Mouse (Mus musculus): ENCODE measurements around the gene Slc16a1. TPM values are rescaled to one million over a fixed set of nuclear protein-coding genes. Genes with fewer than 3 reads are reported as not detected.
"Not testable (repeated sequence)": the region's sequence is repeated elsewhere in the genome, so short reads cannot be mapped to it uniquely, and the experiment has no call there.

Gene Slc16a1
- polyA plus RNA-seq, 1 experiment: 24.6 TPM

DNA sequence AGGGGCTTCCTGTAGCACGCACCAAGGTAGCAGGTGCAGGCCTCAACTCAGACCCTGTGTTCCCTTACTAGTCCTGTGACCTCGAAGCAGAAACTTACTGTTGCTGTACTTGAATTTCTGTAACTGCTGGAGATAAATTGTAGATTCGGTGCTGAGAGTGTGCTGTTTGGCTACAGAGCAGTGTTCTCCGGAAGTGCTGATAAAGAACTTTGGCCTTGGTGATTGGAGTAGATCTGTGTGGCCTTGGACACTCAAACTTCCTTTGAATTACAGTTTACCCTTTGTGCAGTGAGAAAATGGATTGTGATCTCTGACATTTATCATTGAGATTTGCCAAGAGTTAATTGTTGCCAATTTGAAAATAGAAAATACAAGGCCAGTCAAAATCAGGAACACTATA, 16.5 kb downstream of the Slc16a1 start:
- H3K4me1 ChIP-seq (ENCODE audit: control insufficient read depth, insufficient read depth, low read length): no peaks in the 10 kb centered on the region
- no peak overlapping the region for H3K4me3 ChIP-seq (ENCODE audit: insufficient read depth, low read length)
- TF ChIP-seq POLR2A (IDR thresholded peaks at IDR 0.05; ENCODE audit: extremely low read depth, insufficient read depth, low read length) (no peak), CTCF (IDR thresholded peaks at IDR 0.05; ENCODE audit: extremely low read depth, insufficient read depth, low read length) (no peak)
- H3K27ac ChIP-seq (ENCODE audit: insufficient read depth, low read length): no peak overlapping the region

DNA sequence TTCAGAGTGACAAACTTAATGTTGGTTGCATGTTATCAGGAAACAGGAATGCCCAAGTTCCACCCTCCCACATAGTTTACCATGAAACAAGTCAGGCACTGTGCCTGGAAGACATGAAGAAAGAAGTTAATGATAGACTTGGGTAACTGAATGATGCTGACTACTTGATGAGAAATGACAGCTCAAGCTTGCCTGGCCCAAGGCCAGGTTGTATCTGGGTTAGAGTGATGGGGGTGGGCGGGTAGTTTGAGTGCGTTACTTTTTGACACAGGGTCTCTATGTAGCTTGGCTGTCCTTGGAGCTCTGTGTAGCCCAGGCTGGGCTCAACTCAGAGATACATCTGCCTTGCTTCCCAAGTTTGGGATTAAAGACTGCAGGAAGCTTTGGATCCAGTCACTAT, 20.2 kb downstream of the Slc16a1 start:
- no peak for TF ChIP-seq POLR2A (IDR thresholded peaks at IDR 0.05; ENCODE audit: extremely low read depth, insufficient read depth, low read length)
- no peak for TF ChIP-seq CTCF (IDR thresholded peaks at IDR 0.05; ENCODE audit: extremely low read depth, insufficient read depth, low read length)
- Histone ChIP-seq H3K4me3 (ENCODE audit: insufficient read depth, low read length) (no peak overlapping the region), H3K4me1 (ENCODE audit: control insufficient read depth, insufficient read depth, low read length) (no peaks in the 10 kb centered on the region), H3K27ac (ENCODE audit: insufficient read depth, low read length) (no peak overlapping the region)

DNA sequence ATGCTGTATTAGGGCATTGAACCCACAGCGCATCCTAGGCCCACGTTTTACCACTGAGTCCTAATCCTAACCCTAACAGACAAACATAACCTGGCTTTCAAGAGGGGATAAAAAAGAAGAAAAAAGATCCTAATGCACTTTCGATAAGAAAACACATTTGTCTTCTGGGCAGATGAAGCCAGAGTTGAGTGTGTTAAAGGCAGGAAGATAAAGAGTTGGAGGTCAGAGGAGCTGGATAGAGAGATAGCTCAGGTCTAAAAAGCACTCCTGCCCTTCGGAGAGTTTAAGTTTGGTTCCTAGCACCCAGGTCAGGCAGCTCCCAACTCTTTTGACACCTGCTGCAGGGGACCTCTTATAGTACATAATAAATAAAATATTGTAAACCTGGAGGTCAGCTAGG, 21.3 kb downstream of the Slc16a1 start:
- H3K27ac ChIP-seq (ENCODE audit: insufficient read depth, low read length): no peak overlapping the region

DNA sequence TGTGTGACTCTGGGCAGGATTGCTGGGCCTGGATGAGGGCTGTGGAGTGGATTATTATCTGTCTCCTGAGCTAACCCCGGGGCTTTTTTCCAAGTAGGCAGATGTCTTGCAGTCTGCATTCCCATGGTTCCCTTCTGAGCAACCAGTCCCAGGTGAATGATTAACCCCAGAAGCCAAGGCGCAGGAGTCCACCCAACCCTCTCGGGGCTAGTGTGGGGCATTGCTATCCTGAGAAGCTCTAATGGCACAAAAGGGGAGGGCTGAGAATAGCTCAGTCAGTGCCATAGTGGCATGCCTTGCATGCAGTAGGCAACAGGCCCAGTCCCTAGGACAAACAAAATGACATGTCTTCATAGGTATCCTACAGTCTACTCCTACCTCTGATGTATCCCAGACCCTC, 22.1 kb downstream of the Slc16a1 start:
- H3K4me1 ChIP-seq (ENCODE audit: control insufficient read depth, insufficient read depth, low read length): no peaks in the 10 kb centered on the region
- H3K4me3 ChIP-seq (ENCODE audit: insufficient read depth, low read length): no peak overlapping the region
- no peak for TF ChIP-seq POLR2A (IDR thresholded peaks at IDR 0.05; ENCODE audit: extremely low read depth, insufficient read depth, low read length)
- no peak for TF ChIP-seq CTCF (IDR thresholded peaks at IDR 0.05; ENCODE audit: extremely low read depth, insufficient read depth, low read length)

More for the DNA sequence above, 21.3 kb downstream of the Slc16a1 start:
- TF ChIP-seq POLR2A (IDR thresholded peaks at IDR 0.05; ENCODE audit: extremely low read depth, insufficient read depth, low read length) (no peak), CTCF (IDR thresholded peaks at IDR 0.05; ENCODE audit: extremely low read depth, insufficient read depth, low read length) (no peak)
- Histone ChIP-seq H3K4me3 (ENCODE audit: insufficient read depth, low read length) (no peak overlapping the region), H3K4me1 (ENCODE audit: control insufficient read depth, insufficient read depth, low read length) (no peaks in the 10 kb centered on the region)

DNA sequence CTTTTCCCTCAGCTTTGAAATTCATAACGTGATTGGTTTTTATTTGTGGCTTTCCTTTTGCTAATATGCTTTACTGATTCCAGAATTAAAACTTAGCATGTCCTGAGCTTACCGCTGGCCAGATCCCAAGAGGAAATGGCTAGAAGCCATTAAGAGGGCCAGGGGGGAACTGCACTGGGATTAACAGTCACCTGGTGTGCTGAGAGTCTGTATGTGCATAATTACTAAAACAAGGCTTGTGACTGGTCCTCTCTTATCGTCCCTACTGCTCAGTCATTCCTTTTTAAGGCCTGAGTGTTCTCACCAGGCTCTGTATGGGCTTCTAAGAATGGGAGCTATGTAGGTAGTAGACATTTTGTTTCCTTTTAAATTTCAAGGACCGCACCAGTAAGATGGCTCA, 23.5 kb downstream of the Slc16a1 start:
- H3K4me3 ChIP-seq (ENCODE audit: insufficient read depth, low read length): no peak overlapping the region
- TF ChIP-seq POLR2A (IDR thresholded peaks at IDR 0.05; ENCODE audit: extremely low read depth, insufficient read depth, low read length) (no peak), CTCF (IDR thresholded peaks at IDR 0.05; ENCODE audit: extremely low read depth, insufficient read depth, low read length) (no peak)
- peaks cover 1% of the 10 kb centered on the region for H3K4me1 ChIP-seq (ENCODE audit: control insufficient read depth, insufficient read depth, low read length)
- H3K27ac ChIP-seq (ENCODE audit: insufficient read depth, low read length): no peak overlapping the region

More for the DNA sequence above, 22.1 kb downstream of the Slc16a1 start:
- no peak overlapping the region for H3K27ac ChIP-seq (ENCODE audit: insufficient read depth, low read length)

DNA sequence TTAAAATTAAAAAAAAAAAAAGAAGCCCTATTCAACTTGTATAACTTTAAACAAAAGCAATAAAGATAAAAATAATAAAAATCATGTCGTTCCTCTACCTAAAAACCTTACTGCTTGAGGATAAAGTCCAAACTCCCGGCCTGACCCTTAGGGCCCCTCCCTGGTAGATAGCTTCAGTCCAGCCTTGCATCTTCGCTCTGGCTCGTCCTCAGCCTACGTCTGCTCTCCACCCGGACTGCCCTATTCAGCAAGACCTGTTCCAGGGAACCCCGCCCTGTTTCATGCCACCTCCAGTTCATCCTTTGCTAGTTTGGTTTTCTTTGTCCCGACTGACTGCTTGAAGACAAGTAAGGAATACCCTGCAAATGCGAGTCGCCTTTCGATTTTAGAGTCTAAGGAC, 24.5 kb downstream of the Slc16a1 start:
- H3K4me3 ChIP-seq (ENCODE audit: insufficient read depth, low read length): no peak overlapping the region
- H3K4me1 ChIP-seq (ENCODE audit: control insufficient read depth, insufficient read depth, low read length): peaks cover 3% of the 10 kb centered on the region
- no peak overlapping the region for H3K27ac ChIP-seq (ENCODE audit: insufficient read depth, low read length)
- TF ChIP-seq CTCF (IDR thresholded peaks at IDR 0.05; ENCODE audit: extremely low read depth, insufficient read depth, low read length) (no peak), POLR2A (IDR thresholded peaks at IDR 0.05; ENCODE audit: extremely low read depth, insufficient read depth, low read length) (no peak)

DNA sequence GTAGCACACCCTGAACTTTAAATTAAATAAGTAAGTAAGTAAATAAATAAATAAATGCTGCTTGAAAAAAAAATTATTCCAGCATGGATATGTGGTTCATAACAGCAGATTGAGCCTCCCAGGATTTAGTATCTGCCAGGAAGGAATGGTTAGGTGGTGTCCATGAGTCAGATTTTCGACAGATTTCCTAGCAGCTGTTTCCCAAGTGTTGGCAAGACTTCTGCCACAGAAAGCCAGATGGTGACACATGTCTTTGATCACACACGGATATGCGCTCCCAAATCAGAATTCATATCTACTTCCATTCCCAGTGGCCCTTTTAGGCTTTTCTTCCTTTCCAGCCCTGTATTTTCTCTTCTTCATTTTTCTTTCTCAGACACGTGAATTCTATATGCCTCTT, 28.5 kb downstream of the Slc16a1 start:
- Histone ChIP-seq H3K4me3 (ENCODE audit: insufficient read depth, low read length) (no peak overlapping the region), H3K4me1 (ENCODE audit: control insufficient read depth, insufficient read depth, low read length) (peaks cover 5% of the 10 kb centered on the region), H3K27ac (ENCODE audit: insufficient read depth, low read length) (no peak overlapping the region)
- no peak for TF ChIP-seq POLR2A (IDR thresholded peaks at IDR 0.05; ENCODE audit: extremely low read depth, insufficient read depth, low read length)
- no peak for TF ChIP-seq CTCF (IDR thresholded peaks at IDR 0.05; ENCODE audit: extremely low read depth, insufficient read depth, low read length)

DNA sequence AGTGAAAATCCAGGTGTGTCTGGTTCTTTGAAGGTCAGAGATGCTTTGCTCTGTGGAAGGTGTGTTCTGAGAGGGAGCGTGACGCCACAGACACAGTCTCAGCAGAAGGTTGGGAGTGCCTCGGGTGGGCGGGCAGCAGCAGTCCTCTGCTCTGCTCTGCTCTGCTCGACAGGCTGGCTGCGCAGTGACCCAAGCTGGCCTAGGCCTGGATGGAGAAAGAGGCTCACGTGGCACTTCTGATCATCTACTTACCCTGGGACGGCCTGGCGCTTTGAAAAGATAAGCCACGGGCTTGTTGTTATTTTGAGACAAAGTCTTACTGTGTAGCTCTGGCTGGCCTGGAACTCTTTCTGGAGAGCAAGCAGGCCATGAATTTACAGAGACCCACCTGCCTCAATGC, 29.0 kb downstream of the Slc16a1 start:
- no peak for TF ChIP-seq CTCF (IDR thresholded peaks at IDR 0.05; ENCODE audit: extremely low read depth, insufficient read depth, low read length)
- no peak for TF ChIP-seq POLR2A (IDR thresholded peaks at IDR 0.05; ENCODE audit: extremely low read depth, insufficient read depth, low read length)

DNA sequence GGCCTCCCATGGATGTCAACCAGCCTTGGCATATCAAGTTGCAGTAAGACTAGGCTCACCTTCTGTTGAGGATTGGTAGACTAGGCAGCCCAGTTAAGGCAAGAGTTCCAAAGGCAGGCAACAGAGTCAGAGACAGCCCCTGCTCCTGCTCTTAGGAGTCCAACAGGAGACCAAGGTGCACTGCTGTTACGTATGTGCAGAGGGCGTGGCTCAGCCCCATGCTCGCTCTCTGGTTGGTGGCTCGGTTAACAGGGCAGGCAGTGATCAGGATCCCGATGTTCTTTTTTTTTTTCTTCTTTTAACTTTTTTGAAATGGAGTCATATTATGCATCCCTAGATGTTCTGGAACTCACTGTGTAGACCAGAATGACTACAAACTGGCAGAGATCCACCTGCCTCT, 30.5 kb downstream of the Slc16a1 start:
- no peak overlapping the region; the same call in 1 of the 2 replicates for H3K27ac ChIP-seq (ENCODE audit: insufficient read depth, low read length)
- TF ChIP-seq CTCF (IDR thresholded peaks at IDR 0.05; ENCODE audit: extremely low read depth, insufficient read depth, low read length): no peak
- H3K4me3 ChIP-seq (ENCODE audit: insufficient read depth, low read length): no peak overlapping the region
- peaks cover 5% of the 10 kb centered on the region for H3K4me1 ChIP-seq (ENCODE audit: control insufficient read depth, insufficient read depth, low read length)

More for the DNA sequence above, 29.0 kb downstream of the Slc16a1 start:
- Histone ChIP-seq H3K27ac (ENCODE audit: insufficient read depth, low read length) (peak overlapping the region; percentile 78; the same call in 1 of the 2 replicates), H3K4me3 (ENCODE audit: insufficient read depth, low read length) (no peak overlapping the region), H3K4me1 (ENCODE audit: control insufficient read depth, insufficient read depth, low read length) (peaks cover 5% of the 10 kb centered on the region)

DNA sequence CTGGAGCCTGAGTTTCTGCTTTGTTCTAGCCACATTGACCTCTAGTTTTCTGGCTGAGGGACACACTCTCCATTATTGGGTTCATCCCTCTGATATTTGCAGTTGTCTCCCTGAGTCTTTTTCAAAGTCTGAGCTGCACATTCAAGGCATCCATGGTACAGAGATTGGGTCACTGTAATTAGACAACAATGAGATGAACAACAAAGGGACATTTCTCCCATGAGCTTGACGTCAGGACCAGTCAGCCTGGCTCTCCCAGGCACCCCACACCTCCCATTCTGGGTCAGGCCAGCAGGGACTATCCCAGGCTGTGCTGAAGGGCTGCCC, 31.4 kb downstream of the Slc16a1 start:
- peaks cover 5% of the 10 kb centered on the region for H3K4me1 ChIP-seq (ENCODE audit: control insufficient read depth, insufficient read depth, low read length)
- no peak overlapping the region for H3K4me3 ChIP-seq (ENCODE audit: insufficient read depth, low read length)
- peak overlapping the region; percentile 76 for H3K27ac ChIP-seq (ENCODE audit: insufficient read depth, low read length)
- TF ChIP-seq POLR2A (IDR thresholded peaks at IDR 0.05; ENCODE audit: extremely low read depth, insufficient read depth, low read length) (no peak), CTCF (IDR thresholded peaks at IDR 0.05; ENCODE audit: extremely low read depth, insufficient read depth, low read length) (no peak)

DNA sequence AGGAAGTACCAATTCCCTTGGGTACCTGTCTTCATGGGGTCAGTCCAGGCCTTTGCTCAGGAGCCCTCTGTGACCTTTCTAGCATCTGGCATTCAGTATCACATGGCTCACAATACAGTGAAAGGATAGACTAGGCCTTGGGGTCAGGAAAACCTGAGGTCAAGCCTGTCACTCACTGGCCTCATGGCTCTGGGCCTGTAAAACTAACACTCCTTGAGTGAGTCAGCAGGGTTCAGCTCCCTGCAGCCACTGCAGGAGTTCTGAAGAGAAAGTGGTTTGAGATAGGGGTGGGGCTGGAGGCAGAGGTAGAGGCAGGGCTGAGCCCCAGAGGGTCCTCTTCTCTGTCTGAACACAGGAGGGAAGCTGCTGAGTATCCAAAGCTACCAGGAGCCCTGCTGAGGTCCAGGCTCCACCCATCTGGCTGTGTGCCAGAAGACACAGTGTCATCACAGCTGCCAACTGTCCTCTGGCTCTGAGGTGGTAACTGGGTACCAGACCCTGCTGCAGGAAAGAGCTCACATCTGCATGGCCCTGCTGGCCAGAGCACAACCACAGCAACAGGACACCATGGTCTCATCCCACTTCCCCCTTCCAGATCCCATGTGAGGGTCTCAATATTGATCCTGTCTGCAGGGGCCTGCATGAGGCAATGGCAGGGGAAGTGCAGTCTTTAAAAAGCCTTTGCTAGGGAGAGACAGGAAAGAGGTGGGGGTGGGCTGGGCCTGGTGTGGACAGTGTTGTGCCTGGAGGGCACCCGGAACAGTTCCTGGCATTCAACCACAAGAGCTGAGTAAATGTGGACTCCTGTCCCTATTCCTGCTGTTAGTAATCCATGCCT, 31.9 kb downstream of the Slc16a1 start:
- peak overlapping the region; percentile 76 for H3K27ac ChIP-seq (ENCODE audit: insufficient read depth, low read length)
- not testable (repeated sequence) for H3K4me3 ChIP-seq (ENCODE audit: insufficient read depth, low read length); H3K4me1 ChIP-seq (ENCODE audit: control insufficient read depth, insufficient read depth, low read length)

All from cortical plate, adult 2 months (tissue).